12 mouse cellular contexts compared by ENCODE assay signal in the genomic region with DNA sequence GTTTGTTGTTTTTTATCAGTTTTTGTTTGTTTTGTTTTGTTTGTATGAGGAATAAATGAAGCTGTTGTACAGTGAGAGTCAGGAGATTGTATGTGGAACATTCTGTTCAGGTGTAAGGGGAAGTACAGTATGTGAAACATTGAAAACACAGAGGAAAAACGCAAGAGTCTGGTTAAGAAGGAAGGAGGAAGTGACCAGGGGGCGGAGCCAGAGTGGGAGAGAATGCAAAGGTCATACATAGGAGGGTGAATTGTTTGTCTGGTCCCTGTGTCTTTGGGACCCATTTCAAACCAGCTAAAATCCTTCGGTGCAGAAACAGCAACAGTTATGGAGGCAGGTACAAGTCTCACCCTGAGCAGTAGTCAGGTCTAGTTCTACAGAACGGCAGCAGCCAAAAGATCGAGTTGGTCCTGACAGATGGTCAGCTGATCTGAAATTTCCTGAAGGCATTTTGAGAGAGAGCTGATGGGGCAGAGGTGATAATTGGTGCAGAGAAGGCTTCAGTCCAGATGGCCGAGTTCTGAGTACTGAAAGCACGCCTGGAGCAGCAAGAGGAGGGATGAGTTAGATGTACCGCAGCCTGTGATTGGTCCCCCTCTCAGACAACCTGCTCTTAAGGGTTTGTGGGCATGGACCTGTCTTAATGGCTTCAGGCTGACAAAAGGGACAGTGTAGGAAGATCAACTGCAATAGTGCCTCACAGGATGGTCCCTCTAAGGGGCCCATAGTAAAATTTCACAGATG.
DNase-seq lines count a peak whose midpoint lies in the region; ATAC-seq and TF ChIP-seq lines count a peak whose summit lies in the region.
"Had no signal": no experiment of that assay in that cellular context is flagged by ENCODE, and none has a peak within 500 bp of the region (broad histone marks: within the 10 kb centered on the region; RNA-seq: fewer than 3 reads in every experiment).

No protein-coding gene starts in this region.

- peak; percentile 61 for ATAC-seq in granulocyte monocyte progenitor cell, adult 5-6 weeks (replicated peaks; ENCODE audit: poor library complexity, severe bottlenecking)
- peak; percentile 48; the same call in 1 of the 2 replicates for ATAC-seq in monocyte, adult 5-6 weeks (replicated peaks; ENCODE audit: insufficient number of reproducible peaks, low FRiP score, low TSS enrichment, poor library complexity, severe bottlenecking)

- intact Hi-C loops in left cerebral cortex, adult 2 months (cut with DNase I) = no loop called here

- TF ChIP-seq CTCF in left cerebral cortex, adult 2 months (IDR thresholded peaks at IDR 0.05) = no peak

- H3K4me3 ChIP-seq in left cerebral cortex, adult 2 months = no peak overlapping the region
- H3K4me3 ChIP-seq: lung, embryonic 15.5 days had no signal

- peak; percentile 7 for DNase-seq in layer of hippocampus, postnatal 14 days (ENCODE audit: low spot score in 2 of 2)
- no peak for DNase-seq in layer of hippocampus, adult 9-10 months (ENCODE audit: low spot score)
- DNase-seq in cerebellum, adult 18-20 months = peak; percentile 12 to 14
- DNase-seq in left cerebral cortex, adult 2 months (ENCODE audit: extremely low spot score in 1 of 2, low spot score in 2 of 2) = no peak
- no peak for DNase-seq in layer of hippocampus, postnatal 25 days (ENCODE audit: extremely low spot score in 1 of 2, low spot score in 1 of 2)
- DNase-seq: gastrocnemius, postnatal 36 days; heart, postnatal 36 days; right cerebral cortex, adult 18-20 months had no signal

- no peak overlapping the region for H3K27ac ChIP-seq in left cerebral cortex, adult 2 months
- H3K27ac ChIP-seq: kidney, postnatal 0 days; lung, embryonic 15.5 days had no signal

Comparison
In these comparisons a context has a peak if more than half of its experiments do, and no peak if none do; other contexts are left out.
1. DNase-seq: peak in layer of hippocampus, postnatal 14 days (2 of 2) and cerebellum, adult 18-20 months (2 of 2); none in layer of hippocampus, adult 9-10 months (single experiment), left cerebral cortex, adult 2 months (0 of 2) and layer of hippocampus, postnatal 25 days (0 of 2).